In genomic region chr14:59114281-59114680, GRCm38 (mm10) we compare ENCODE assay signal across 14 mouse cellular contexts. TPM values are rescaled to one million over a fixed set of nuclear protein-coding genes. Genes with fewer than 3 reads are reported as not detected.
DNase-seq lines count a peak whose midpoint lies in the region; ATAC-seq and TF ChIP-seq lines count a peak whose summit lies in the region.
"Had no signal": no experiment of that assay in that cellular context is flagged by ENCODE, and none has a peak within 500 bp of the region (broad histone marks: within the 10 kb centered on the region; RNA-seq: fewer than 3 reads in every experiment).

No protein-coding gene starts in this region.

- peak; percentile 35; the same call in 1 of the 2 replicates for TF ChIP-seq CTCF in heart, postnatal 0 days (IDR thresholded peaks at IDR 0.05; ENCODE audit: low read depth)

- H3K27me3 ChIP-seq in heart, postnatal 0 days (ENCODE audit: control insufficient read depth, insufficient read depth, low read length): no peaks in the 10 kb centered on the region
- no peaks in the 10 kb centered on the region for H3K27me3 ChIP-seq in midbrain, embryonic 14.5 days (ENCODE audit: control insufficient read depth, insufficient read depth, low read length)
- H3K27me3 ChIP-seq in midbrain, embryonic 10.5 days (ENCODE audit: low read depth, poor library complexity, severe bottlenecking): no peaks in the 10 kb centered on the region
- H3K27me3 ChIP-seq: forebrain, embryonic 12.5 days; heart, embryonic 15.5 days; limb, embryonic 15.5 days had no signal

- H3K9me3 ChIP-seq in heart, postnatal 0 days (replicated peaks; ENCODE audit: control insufficient read depth, low read length): no peaks in the 10 kb centered on the region
- no peaks in the 10 kb centered on the region for H3K9me3 ChIP-seq in midbrain, embryonic 14.5 days (ENCODE audit: control insufficient read depth, low read length)
- no peaks in the 10 kb centered on the region for H3K9me3 ChIP-seq in midbrain, embryonic 10.5 days (replicated peaks)
- H3K9me3 ChIP-seq: forebrain, embryonic 12.5 days; heart, embryonic 15.5 days; limb, embryonic 15.5 days had no signal

- no peaks in the 10 kb centered on the region for H3K4me1 ChIP-seq in heart, postnatal 0 days (ENCODE audit: control insufficient read depth, insufficient read depth)
- H3K4me1 ChIP-seq in midbrain, embryonic 14.5 days (ENCODE audit: control insufficient read depth, insufficient read depth, low read length): no peaks in the 10 kb centered on the region
- H3K4me1 ChIP-seq in midbrain, embryonic 10.5 days: no peaks in the 10 kb centered on the region
- H3K4me1 ChIP-seq: forebrain, embryonic 12.5 days; heart, embryonic 15.5 days; limb, embryonic 15.5 days had no signal

- no peak for ATAC-seq in heart, postnatal 0 days (ENCODE audit: insufficient read depth, low read depth)
- ATAC-seq in midbrain, embryonic 14.5 days (ENCODE audit: low FRiP score, low TSS enrichment): no peak

- H3K27ac ChIP-seq in heart, postnatal 0 days (ENCODE audit: low read depth): no peak overlapping the region
- H3K27ac ChIP-seq in midbrain, embryonic 14.5 days (replicated peaks; ENCODE audit: low read depth, low read length): no peak overlapping the region
- no peak overlapping the region for H3K27ac ChIP-seq in midbrain, embryonic 10.5 days (replicated peaks)
- H3K27ac ChIP-seq: forebrain, embryonic 12.5 days; heart, embryonic 15.5 days; limb, embryonic 15.5 days had no signal

- WGBS in heart, postnatal 0 days: 3% methylated on average over 2 of the region's 2 CpGs
- WGBS in midbrain, embryonic 14.5 days: 5% methylated on average over 2 of the region's 2 CpGs
- WGBS in midbrain, embryonic 10.5 days: 10% methylated on average over 2 of the region's 2 CpGs

- peak; percentile 49 for DNase-seq in heart, postnatal 0 days (ENCODE audit: low spot score)
- DNase-seq in heart, postnatal 4 days: no peak
- peak; percentile 80 for DNase-seq in midbrain, embryonic 14.5 days
- no peak for DNase-seq in midbrain, embryonic 10.5 days (ENCODE audit: low spot score)
- peak; percentile 6 for DNase-seq in c-Kit-positive CD71-negative TER-119-negative erythroid progenitor cells, embryonic 14.5 days (ENCODE audit: low read depth)
- DNase-seq in retina, postnatal 7 days (ENCODE audit: low read depth, low spot score): peak; percentile 23
- no peak for DNase-seq in gastrocnemius, postnatal 10 days
- no peak for DNase-seq in lung, postnatal 4 days
- DNase-seq: cerebellum, adult 18-20 months had no signal

- H3K4me3 ChIP-seq in heart, postnatal 0 days (ENCODE audit: low read depth, low read length): no peak overlapping the region
- H3K4me3 ChIP-seq in midbrain, embryonic 14.5 days (replicated peaks; ENCODE audit: low read depth, low read length): no peak overlapping the region
- H3K4me3 ChIP-seq in midbrain, embryonic 10.5 days: no peak overlapping the region
- H3K4me3 ChIP-seq: forebrain, embryonic 12.5 days; heart, embryonic 15.5 days; limb, embryonic 15.5 days; myocyte had no signal

- no peak overlapping the region for H3K9ac ChIP-seq in heart, postnatal 0 days (replicated peaks; ENCODE audit: low read depth, low read length)
- no peak overlapping the region for H3K9ac ChIP-seq in midbrain, embryonic 14.5 days (replicated peaks; ENCODE audit: low read length)
- H3K9ac ChIP-seq: forebrain, embryonic 12.5 days; heart, embryonic 15.5 days; limb, embryonic 15.5 days had no signal

- no peak for TF ChIP-seq EP300 in heart, postnatal 0 days (IDR thresholded peaks at IDR 0.05; ENCODE audit: low read depth)

- no peak overlapping the region for H3K4me2 ChIP-seq in heart, postnatal 0 days (ENCODE audit: low read depth, low read length)
- no peak overlapping the region for H3K4me2 ChIP-seq in midbrain, embryonic 14.5 days (ENCODE audit: low read length)
- H3K4me2 ChIP-seq: forebrain, embryonic 12.5 days; heart, embryonic 15.5 days; limb, embryonic 15.5 days had no signal

- no peaks in the 10 kb centered on the region for H3K36me3 ChIP-seq in heart, postnatal 0 days (replicated peaks; ENCODE audit: control insufficient read depth, insufficient read depth, low read length)
- H3K36me3 ChIP-seq in midbrain, embryonic 14.5 days (ENCODE audit: control insufficient read depth, insufficient read depth, low read length): no peaks in the 10 kb centered on the region
- no peaks in the 10 kb centered on the region for H3K36me3 ChIP-seq in midbrain, embryonic 10.5 days
- H3K36me3 ChIP-seq: forebrain, embryonic 12.5 days; heart, embryonic 15.5 days; limb, embryonic 15.5 days had no signal

RNA-seq across cellular contexts. Expression of gene 1700129C05Rik, which starts 28.4 kb away (rescaled TPM):
- not detected in 2 replicates for total RNA-seq in heart, postnatal 0 days (2014; rRNA removed; ENCODE audit: low replicate concordance)
- not detected in 2 replicates for polyA plus RNA-seq in heart, postnatal 0 days (2015; fragmentation: Nextera tagmentation; extraction: Ambion mirVana)
- total RNA-seq in heart, postnatal 4 days (2021): not detected
- polyA plus RNA-seq in midbrain, embryonic 14.5 days (2014; fragmentation: Nextera tagmentation; extraction: Ambion mirVana): not detected in 2 replicates
- polyA plus RNA-seq in midbrain, embryonic 10.5 days (2016; fragmentation: Nextera tagmentation; extraction: Ambion mirVana): not detected in 2 replicates
- not detected for total RNA-seq in gastrocnemius, postnatal 10 days (2021)
- polyA plus RNA-seq: forebrain, embryonic 12.5 days; heart, embryonic 15.5 days; large intestine, adult 2 months; limb, embryonic 15.5 days; myocyte had no signal

Comparison
In these comparisons a context has a peak if more than half of its experiments do, and no peak if none do; other contexts are left out.
1. DNase-seq: peak in heart, postnatal 0 days (single experiment), midbrain, embryonic 14.5 days (single experiment), c-Kit-positive CD71-negative TER-119-negative erythroid progenitor cells, embryonic 14.5 days (single experiment) and retina, postnatal 7 days (single experiment); none in heart, postnatal 4 days (single experiment), midbrain, embryonic 10.5 days (single experiment), gastrocnemius, postnatal 10 days (single experiment) and lung, postnatal 4 days (0 of 2).